Mouse (Mus musculus) testis, adult 2 months (tissue): Measurements from ENCODE around the gene Cdh1. TPM values are rescaled to one million over a fixed set of nuclear protein-coding genes. Genes with fewer than 3 reads are reported as not detected.
"Not testable (repeated sequence)": the region's sequence is repeated elsewhere in the genome, so short reads cannot be mapped to it uniquely, and the experiment has no call there.

Experiments used
- H3K27ac ChIP-seq: fragments of 200-500 bp; 2 replicates; pipeline ENCODE4 v1.5.1; 2012; ENCODE audit warnings: low read depth, low read length; ENCODE audit not compliant: control insufficient read depth, insufficient read depth
- H3K27me3 ChIP-seq: fragments of 200-500 bp; 2 replicates; pipeline ENCODE4 v1.6.1; 2012; ENCODE audit warnings: mild to moderate bottlenecking, low read length, moderate library complexity; ENCODE audit not compliant: control insufficient read depth, insufficient read depth
- H3K36me3 ChIP-seq: fragments of 200-500 bp; 2 replicates; pipeline ENCODE4 v1.6.1; 2012; ENCODE audit warnings: mild to moderate bottlenecking, low read length; ENCODE audit not compliant: control insufficient read depth, insufficient read depth
- H3K4me1 ChIP-seq: fragments of 200-500 bp; 2 replicates; pipeline ENCODE4 v1.6.1; 2012; ENCODE audit warnings: low read length; ENCODE audit not compliant: control insufficient read depth, insufficient read depth
- H3K4me3 ChIP-seq: fragments of 200-500 bp; 2 replicates; pipeline ENCODE4 v1.5.1; 2012; ENCODE audit warnings: low read depth, mild to moderate bottlenecking, low read length, moderate library complexity, mixed read lengths; ENCODE audit not compliant: control insufficient read depth
- CTCF ChIP-seq: fragments of 200-500 bp; IDR thresholded peaks from 2 replicates; pipeline ENCODE4 v1.5.1; 2012; ENCODE audit warnings: low read depth, mild to moderate bottlenecking, inconsistent platforms, low read length, moderate library complexity; ENCODE audit not compliant: control insufficient read depth, insufficient read depth, insufficient replicate concordance
- POLR2A ChIP-seq: fragments of 200-500 bp; IDR thresholded peaks from 2 replicates; pipeline ENCODE4 v1.6.1; 2012; ENCODE audit warnings: low read depth, mild to moderate bottlenecking, inconsistent platforms, low read length, moderate library complexity; ENCODE audit not compliant: control insufficient read depth
- polyA plus RNA-seq: library from polyadenylated mRNA; depleted of rRNA; stranded (reverse); fragments of >200 nt; gene quantifications from 2 replicates; pipeline ENCODE4 v1.2.3, GENCODE M21; 2012

Cdh1 gene
- polyA plus RNA-seq, 1 experiment: 0.48 TPM

DNA sequence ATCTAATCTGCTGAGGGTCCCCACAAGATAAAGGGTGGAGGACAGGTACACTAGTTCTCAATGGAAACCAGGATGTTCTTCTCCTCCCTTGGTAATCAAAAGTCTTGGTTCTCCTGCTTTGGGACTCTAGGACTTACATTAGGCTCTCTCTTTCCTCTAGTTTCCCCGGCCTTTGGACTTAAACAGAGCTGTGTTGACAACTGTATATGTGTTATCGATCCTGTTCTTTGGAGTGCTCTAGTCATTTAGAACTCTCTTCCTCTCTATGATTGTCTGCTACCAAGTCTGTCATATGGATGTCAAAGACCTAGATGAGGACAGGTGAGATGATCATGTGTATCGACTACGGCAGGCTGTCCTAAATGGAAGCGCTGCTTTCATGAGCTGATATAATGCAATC lies 6.1 kb upstream of the Cdh1 start:
- TF ChIP-seq CTCF: no peak
- TF ChIP-seq POLR2A: no peak
- H3K36me3 ChIP-seq: no peaks in the 10 kb centered on the region
- no peaks in the 10 kb centered on the region for H3K27me3 ChIP-seq
- H3K4me3 ChIP-seq: no peak overlapping the region
- H3K4me1 ChIP-seq: no peaks in the 10 kb centered on the region
- no peak overlapping the region for H3K27ac ChIP-seq

DNA sequence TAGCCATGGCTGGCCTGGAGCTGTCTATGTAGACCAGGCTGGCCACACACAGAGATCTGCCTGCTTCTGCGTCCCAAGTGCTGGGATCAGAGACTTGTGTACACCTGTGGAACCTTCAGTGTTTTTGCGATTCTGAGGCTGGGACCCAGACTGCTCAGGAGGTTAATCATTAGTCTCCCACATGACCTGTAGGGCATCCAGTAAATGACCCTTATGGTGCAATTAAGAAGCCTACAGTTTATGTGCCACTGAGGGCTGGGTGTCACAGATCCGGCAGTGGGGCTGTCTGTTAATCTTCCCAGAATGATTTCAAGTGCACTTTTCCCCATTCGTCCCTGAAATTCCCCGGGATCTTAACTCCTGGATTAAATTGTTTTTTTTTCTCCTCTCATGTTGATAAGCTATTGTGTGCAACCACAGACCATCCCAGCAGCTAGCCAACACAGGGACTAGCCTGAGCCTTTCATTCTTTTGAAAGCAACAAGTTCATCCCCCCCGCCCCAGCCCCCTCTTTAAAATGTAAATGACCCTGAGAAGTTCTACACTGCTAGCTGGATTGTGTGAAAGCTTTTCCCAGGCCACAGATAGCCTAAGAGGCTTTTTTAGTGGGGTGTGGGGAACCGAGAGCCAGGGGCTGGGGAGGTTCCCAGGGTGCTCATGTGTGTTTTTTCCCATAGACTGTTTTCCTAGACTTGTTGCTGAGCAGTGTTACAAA lies 3.7 kb upstream of the Cdh1 start:
- TF ChIP-seq CTCF (no peak), POLR2A (no peak)
- Histone ChIP-seq H3K27me3 (no peaks in the 10 kb centered on the region; the same call in 1 of the 2 replicates), H3K27ac (no peak overlapping the region), H3K4me1 (peaks cover 13% of the 10 kb centered on the region), H3K4me3 (no peak overlapping the region), H3K36me3 (no peaks in the 10 kb centered on the region)

DNA sequence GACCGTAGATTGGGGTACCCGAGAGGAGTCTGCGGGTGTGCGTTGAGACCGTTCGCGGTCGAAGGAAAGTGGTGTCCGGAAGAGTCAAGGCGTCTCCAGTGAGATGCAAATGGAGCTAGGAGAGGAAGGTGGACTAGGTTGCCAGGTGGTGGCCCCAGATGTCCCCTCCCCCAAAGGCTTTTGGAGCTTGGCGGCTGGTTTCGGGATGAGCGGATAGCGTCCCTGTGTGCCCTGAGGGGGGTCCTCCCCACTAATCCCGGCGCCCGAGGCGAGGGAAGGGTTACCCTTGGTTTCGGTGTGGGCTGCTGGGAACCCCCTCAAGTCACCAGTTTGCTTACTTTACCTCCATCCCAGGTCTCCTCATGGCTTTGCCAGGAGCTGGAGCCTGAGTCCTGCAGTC lies 782 bp downstream of the Cdh1 start:
- Histone ChIP-seq H3K4me1 (peaks cover 13% of the 10 kb centered on the region), H3K27me3 (no peaks in the 10 kb centered on the region; the same call in 1 of the 2 replicates), H3K36me3 (no peaks in the 10 kb centered on the region), H3K27ac (no peak overlapping the region), H3K4me3 (peak overlapping the region; percentile 37)
- TF ChIP-seq POLR2A: no peak
- TF ChIP-seq CTCF: no peak

DNA sequence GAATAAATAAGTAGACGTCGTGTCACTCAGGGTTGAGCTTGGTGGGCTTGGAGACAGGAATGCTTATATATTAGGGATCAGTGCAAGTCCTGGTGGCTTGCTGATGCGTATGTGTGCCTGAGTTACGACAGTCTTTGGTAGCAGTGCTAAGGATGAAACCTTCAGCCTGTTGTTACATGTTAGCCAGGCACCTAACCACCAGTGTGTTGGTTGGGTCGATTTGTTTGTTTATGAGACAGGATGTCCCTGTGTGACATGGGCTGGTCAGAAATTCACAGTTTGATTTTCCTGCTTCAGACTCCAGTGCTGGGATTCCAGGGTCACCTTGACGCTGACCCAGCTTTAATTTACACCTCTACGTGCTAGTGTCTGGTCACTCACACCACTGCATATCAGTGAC lies 2.5 kb downstream of the Cdh1 start:
- Histone ChIP-seq H3K36me3 (no peaks in the 10 kb centered on the region), H3K4me1 (peaks cover 13% of the 10 kb centered on the region), H3K27me3 (no peaks in the 10 kb centered on the region; the same call in 1 of the 2 replicates), H3K4me3 (no peak overlapping the region), H3K27ac (no peak overlapping the region)
- TF ChIP-seq CTCF: no peak
- TF ChIP-seq POLR2A: no peak

DNA sequence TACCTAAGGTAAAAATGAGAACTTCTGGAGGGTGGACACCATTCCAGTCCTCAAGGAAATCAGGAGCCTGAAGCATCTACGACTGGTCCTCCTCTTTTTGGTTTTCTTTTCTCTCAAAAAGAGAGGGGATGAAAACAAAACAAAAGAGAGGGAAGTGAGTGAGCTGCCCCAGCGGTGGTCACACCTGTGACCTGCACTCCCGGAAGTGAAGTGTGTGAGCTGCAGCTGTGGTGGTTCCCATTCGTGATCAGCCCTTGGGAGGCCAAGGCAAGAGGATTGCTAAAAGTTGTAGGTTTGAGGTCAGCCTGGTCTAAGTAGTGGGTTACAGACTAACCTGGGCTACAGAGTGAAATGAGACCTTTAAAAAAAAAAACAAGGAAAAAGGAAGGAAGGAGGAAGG lies 3.0 kb downstream of the Cdh1 start:
- H3K27me3 ChIP-seq: no peaks in the 10 kb centered on the region; the same call in 1 of the 2 replicates
- TF ChIP-seq CTCF (no peak), POLR2A (no peak)
- no peak overlapping the region for H3K27ac ChIP-seq
- H3K4me1 ChIP-seq: peaks cover 13% of the 10 kb centered on the region
- H3K4me3 ChIP-seq: no peak overlapping the region
- no peaks in the 10 kb centered on the region for H3K36me3 ChIP-seq

DNA sequence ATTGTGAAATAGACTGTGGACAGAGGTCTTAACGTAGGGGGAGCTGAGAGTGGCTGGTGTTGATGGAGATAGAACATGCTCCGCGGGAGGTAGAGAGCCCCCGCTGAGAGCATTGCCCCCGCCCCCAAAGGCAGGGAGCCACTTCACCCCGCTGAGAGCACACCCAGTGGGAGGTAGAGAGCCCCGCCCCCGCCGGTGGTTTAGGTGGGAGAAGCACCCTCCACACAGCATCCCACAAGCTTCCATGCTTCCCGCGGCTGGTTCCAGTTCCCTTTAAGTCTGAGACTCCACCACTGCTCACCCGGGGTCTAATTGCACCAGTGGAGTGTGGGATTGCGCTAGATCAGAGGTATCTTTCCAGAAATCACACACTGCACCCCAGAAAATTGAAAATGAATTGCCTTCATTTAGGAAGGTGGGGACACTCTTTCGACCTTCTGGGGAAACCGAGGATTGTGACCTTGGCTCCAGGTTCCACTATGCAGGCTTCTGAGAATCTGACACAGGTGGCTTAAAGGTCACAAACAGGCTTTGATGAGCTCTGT lies 3.5 kb downstream of the Cdh1 start:
- no peaks in the 10 kb centered on the region for H3K36me3 ChIP-seq
- H3K27ac ChIP-seq: no peak overlapping the region
- no peaks in the 10 kb centered on the region; the same call in 1 of the 2 replicates for H3K27me3 ChIP-seq
- TF ChIP-seq POLR2A (no peak), CTCF (no peak)
- H3K4me3 ChIP-seq: no peak overlapping the region
- H3K4me1 ChIP-seq: peaks cover 13% of the 10 kb centered on the region

DNA sequence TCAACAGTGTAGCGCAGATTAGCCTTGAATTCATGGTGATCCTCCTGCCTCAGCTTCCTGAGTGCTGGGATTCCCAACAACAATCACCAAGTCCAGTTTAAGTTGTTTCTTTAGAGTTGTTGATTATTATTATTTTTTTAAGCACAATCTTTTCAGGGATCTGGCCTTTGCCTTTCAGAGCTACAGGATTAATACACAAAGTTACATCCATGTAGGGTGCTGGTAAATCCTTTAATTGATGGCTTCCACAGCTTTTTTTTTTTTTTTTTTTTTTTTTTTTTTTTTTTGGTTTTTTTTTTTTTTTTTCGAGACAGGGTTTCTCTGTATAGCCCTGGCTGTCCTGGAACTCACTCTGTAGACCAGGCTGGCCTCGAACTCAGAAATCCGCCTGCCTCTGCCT lies 4.6 kb downstream of the Cdh1 start:
- peaks cover 11% of the 10 kb centered on the region for H3K4me1 ChIP-seq
- H3K27ac ChIP-seq, H3K36me3 ChIP-seq, H3K27me3 ChIP-seq, H3K4me3 ChIP-seq: not testable (repeated sequence)

DNA sequence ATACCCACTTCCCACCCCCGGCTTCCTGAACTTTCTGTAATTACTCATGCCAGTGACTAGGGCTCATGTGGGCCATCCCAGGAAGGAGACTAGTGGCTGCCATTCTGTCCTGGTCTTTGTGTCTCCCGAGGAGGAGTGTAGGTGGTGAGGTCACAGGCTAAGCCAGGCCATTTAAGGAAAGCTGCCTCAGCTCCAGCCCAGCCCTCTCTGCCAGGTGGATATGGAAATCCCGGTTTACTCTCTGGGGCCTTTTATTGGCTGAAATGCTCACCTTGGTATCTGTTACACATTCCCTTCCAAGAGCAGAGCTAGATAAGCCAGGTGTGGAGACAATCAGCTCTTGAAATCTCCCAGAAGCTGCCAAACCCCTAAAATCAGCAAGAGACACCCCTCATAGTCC lies 5.3 kb downstream of the Cdh1 start:
- TF ChIP-seq POLR2A: no peak
- no peak for TF ChIP-seq CTCF
- H3K27ac ChIP-seq: no peak overlapping the region
- no peaks in the 10 kb centered on the region for H3K27me3 ChIP-seq
- no peaks in the 10 kb centered on the region for H3K36me3 ChIP-seq
- no peak overlapping the region for H3K4me3 ChIP-seq
- peaks cover 7% of the 10 kb centered on the region; the same call in 1 of the 2 replicates for H3K4me1 ChIP-seq
